Mouse (Mus musculus): ENCODE data around the gene Tango2.

DNA sequence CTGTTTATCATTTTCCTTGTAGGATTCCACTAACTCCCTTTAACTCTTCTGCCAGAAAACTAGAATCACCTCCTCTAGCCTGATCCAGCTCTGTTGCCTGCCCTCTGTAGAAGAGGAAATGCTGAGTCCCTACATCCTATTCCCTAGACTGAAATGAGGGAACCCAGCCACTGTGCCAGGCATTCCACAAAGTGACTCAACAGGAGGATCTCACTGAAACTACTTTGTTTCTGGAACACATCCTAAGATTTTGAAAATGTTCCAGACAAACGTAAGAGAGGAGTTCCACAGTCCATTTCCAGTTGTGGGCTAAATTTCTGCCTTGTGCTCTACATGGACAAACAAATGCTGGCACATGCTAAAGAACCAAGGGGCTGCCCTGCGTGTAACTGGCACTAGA, 24.4 kb downstream of the Tango2 start:
- no peak for TF ChIP-seq GABPA (IDR thresholded peaks at IDR 0.05; ENCODE audit: insufficient replicate concordance, low read depth, low read length)
- TF ChIP-seq ELF1 (IDR thresholded peaks at IDR 0.05; ENCODE audit: low read depth, low read length), result no peak
- no peak for TF ChIP-seq TBP (conservative IDR thresholded peaks at IDR 0.05; ENCODE audit: low read depth, low read length)
- no peak for TF ChIP-seq CTCF (conservative IDR thresholded peaks at IDR 0.05 in 1 of 2, IDR thresholded peaks at IDR 0.05 in 1 of 2; ENCODE audit: low read depth in 2 of 2, low read length in 2 of 2)
- no peak for TF ChIP-seq CHD2 (IDR thresholded peaks at IDR 0.05; ENCODE audit: low read length)
- no peak for TF ChIP-seq POLR2A (IDR thresholded peaks at IDR 0.05; ENCODE audit: low read depth, low read length)
- no peak for TF ChIP-seq ETS1 (conservative IDR thresholded peaks at IDR 0.05; ENCODE audit: low read depth, low read length)
- TF ChIP-seq RCOR1 (conservative IDR thresholded peaks at IDR 0.05; ENCODE audit: low read depth, low read length), result no peak
- no peak for TF ChIP-seq MEF2A (IDR thresholded peaks at IDR 0.05; ENCODE audit: borderline replicate concordance, low read depth, low read length)
- no peak for TF ChIP-seq ZNF384 (IDR thresholded peaks at IDR 0.05; ENCODE audit: low read depth, low read length)
- TF ChIP-seq EP300 (IDR thresholded peaks at IDR 0.05; ENCODE audit: low read length), result no peak
- TF ChIP-seq MAX (IDR thresholded peaks at IDR 0.05; ENCODE audit: low read length), result no peak
- no peak for TF ChIP-seq UBTF (IDR thresholded peaks at IDR 0.05; ENCODE audit: low read depth, low read length)
